Mouse (Mus musculus): Measurements from ENCODE around the gene Prdx6b.

DNA sequence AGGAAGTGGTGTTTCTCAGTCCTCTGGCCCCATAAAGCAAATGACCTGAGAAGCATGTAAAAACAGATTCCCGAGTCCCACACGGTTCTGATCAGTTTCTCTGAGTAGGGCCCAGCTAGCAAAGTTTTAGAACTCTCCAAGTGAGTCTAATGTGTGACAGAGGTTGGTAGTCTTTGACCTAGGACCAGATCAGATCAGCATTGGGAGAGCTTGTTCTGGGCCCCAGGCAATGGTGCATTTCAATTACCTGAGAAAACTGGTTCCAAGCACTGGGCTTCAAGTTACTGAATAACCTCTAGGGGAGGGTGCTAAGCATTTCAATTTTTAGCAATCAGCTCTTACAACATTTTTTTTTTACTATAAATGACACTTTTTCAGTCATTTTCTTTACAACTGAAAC is 10.1 kb upstream of the Prdx6b start:
- TF ChIP-seq CTCF (IDR thresholded peaks at IDR 0.05; ENCODE audit: borderline replicate concordance, extremely low read depth, insufficient read depth, insufficient read length) (no peak), POLR2A (IDR thresholded peaks at IDR 0.05; ENCODE audit: borderline replicate concordance, extremely low read depth, insufficient read depth, insufficient read length, poor library complexity, severe bottlenecking) (no peak)
